Mouse (Mus musculus) C2C12 (cell line): Measurements from ENCODE around the gene Rd3. TPM values are rescaled to one million over a fixed set of nuclear protein-coding genes. Genes with fewer than 3 reads are reported as not detected.

Experiments
- H3K27me3 ChIP-seq: one replicate; pipeline ENCODE4 v1.6.1; 2011; ENCODE audit not compliant: control insufficient read depth, insufficient read depth, insufficient read length
- H3K36me3 ChIP-seq: one replicate; pipeline ENCODE4 v1.6.1; 2011; ENCODE audit not compliant: control insufficient read depth, insufficient read depth
- H3K4me3 ChIP-seq: one replicate; pipeline ENCODE4 v1.5.1; 2011; ENCODE audit warnings: mild to moderate bottlenecking, control low read depth; ENCODE audit not compliant: poor library complexity, insufficient read depth, severe bottlenecking
- H3K79me2 ChIP-seq: one replicate; pipeline ENCODE4 v1.6.1; 2011; ENCODE audit not compliant: control insufficient read depth, insufficient read depth
- H3K79me3 ChIP-seq: one replicate; pipeline ENCODE4 v1.6.1; 2011; ENCODE audit warnings: low read depth, control low read depth
- H3ac ChIP-seq: one replicate; pipeline ENCODE3; 2011; ENCODE audit warnings: low read depth; ENCODE audit not compliant: control insufficient read depth, insufficient read length
- CEBPB ChIP-seq: IDR thresholded peaks from one replicate; pipeline ENCODE4 v1.6.1; 2011; ENCODE audit warnings: low read depth, mild to moderate bottlenecking, control low read depth, moderate library complexity
- CTCF ChIP-seq: IDR thresholded peaks from one replicate; pipeline ENCODE4 v1.5.1; 2011; ENCODE audit not compliant: control insufficient read depth, insufficient read depth, insufficient read length
- FOSL1 ChIP-seq: IDR thresholded peaks from one replicate; pipeline ENCODE4 v1.8.0; 2011; ENCODE audit warnings: mild to moderate bottlenecking, low read length; ENCODE audit not compliant: poor library complexity, insufficient read depth, severe bottlenecking
- MAX ChIP-seq: IDR thresholded peaks from one replicate; pipeline ENCODE4 v1.6.1; 2011; ENCODE audit warnings: mild to moderate bottlenecking, control low read depth
- MYOD1 ChIP-seq: IDR thresholded peaks from one replicate; pipeline ENCODE4 v1.6.1; 2011; ENCODE audit warnings: low read depth; ENCODE audit not compliant: control insufficient read depth, insufficient read length
- MYOG ChIP-seq: IDR thresholded peaks from one replicate; pipeline ENCODE4 v1.6.1; 2011; ENCODE audit not compliant: control insufficient read depth, insufficient read length; ENCODE audit errors: extremely low read depth
- USF1 ChIP-seq: IDR thresholded peaks from one replicate; pipeline ENCODE4 v1.6.1; 2011; ENCODE audit warnings: low read depth, mild to moderate bottlenecking, control low read depth, moderate library complexity
- polyA plus RNA-seq: library from polyadenylated mRNA; unstranded; fragments of >200 nt; fragmentation: generic; extraction: Trizol; gene quantifications from one replicate; pipeline ENCODE4 v1.2.1, GENCODE M21; 2012; ENCODE audit warnings: missing spikeins

The Rd3 gene
- polyA plus RNA-seq, 1 experiment: not detected

GRCm38 (mm10) chr1:191948600-191948999 is 28.6 kb upstream of the Rd3 start:
- Histone ChIP-seq H3K4me3 (no peak overlapping the region), H3K36me3 (no peaks in the 10 kb centered on the region), H3K27me3 (peaks cover 43% of the 10 kb centered on the region), H3K79me3 (no peaks in the 10 kb centered on the region), H3ac (no peak overlapping the region), H3K79me2 (no peaks in the 10 kb centered on the region)
- TF ChIP-seq MYOG (no peak), CEBPB (no peak), CTCF (no peak), MYOD1 (no peak), FOSL1 (no peak), MAX (no peak), USF1 (no peak)

GRCm38 (mm10) chr1:191950611-191951010 is 26.6 kb upstream of the Rd3 start:
- Histone ChIP-seq H3K36me3 (no peaks in the 10 kb centered on the region), H3ac (no peak overlapping the region), H3K79me2 (no peaks in the 10 kb centered on the region), H3K4me3 (no peak overlapping the region), H3K27me3 (peaks cover 26% of the 10 kb centered on the region), H3K79me3 (no peaks in the 10 kb centered on the region)
- TF ChIP-seq MYOD1 (no peak), MYOG (no peak), MAX (no peak)

GRCm38 (mm10) chr1:191952733-191953335 is 24.3 kb upstream of the Rd3 start:
- Histone ChIP-seq H3K4me3 (no peak overlapping the region), H3K79me2 (no peaks in the 10 kb centered on the region), H3K79me3 (no peaks in the 10 kb centered on the region), H3ac (no peak overlapping the region), H3K27me3 (peaks cover 8% of the 10 kb centered on the region), H3K36me3 (no peaks in the 10 kb centered on the region)
- TF ChIP-seq CEBPB (no peak), FOSL1 (no peak), MYOG (no peak), MYOD1 (no peak), MAX (no peak), USF1 (no peak), CTCF (no peak)

- H3K79me2 ChIP-seq: no peaks in the 10 kb centered on the region
- H3K27me3 ChIP-seq: no peaks in the 10 kb centered on the region
- no peaks in the 10 kb centered on the region for H3K36me3 ChIP-seq
- no peak overlapping the region for H3ac ChIP-seq
- H3K79me3 ChIP-seq: no peaks in the 10 kb centered on the region
- no peak overlapping the region for H3K4me3 ChIP-seq
- TF ChIP-seq MAX (no peak), FOSL1 (no peak), CEBPB (no peak), CTCF (no peak), USF1 (no peak), MYOG (no peak), MYOD1 (no peak)
Observed at GRCm38 (mm10) chr1:191955101-191955500, 22.1 kb upstream of the Rd3 start.

GRCm38 (mm10) chr1:191956261-191956660 is 20.9 kb upstream of the Rd3 start:
- Histone ChIP-seq H3K79me3 (no peaks in the 10 kb centered on the region), H3K79me2 (no peaks in the 10 kb centered on the region), H3K36me3 (no peaks in the 10 kb centered on the region), H3K27me3 (no peaks in the 10 kb centered on the region), H3ac (no peak overlapping the region), H3K4me3 (no peak overlapping the region)
- no peak for TF ChIP-seq USF1
- TF ChIP-seq FOSL1: no peak
- TF ChIP-seq CTCF: no peak
- no peak for TF ChIP-seq MYOG
- TF ChIP-seq MAX: no peak

GRCm38 (mm10) chr1:191956871-191957270 is 20.3 kb upstream of the Rd3 start:
- TF ChIP-seq MAX (no peak), CEBPB (no peak), USF1 (no peak), MYOD1 (no peak), FOSL1 (no peak)
- no peaks in the 10 kb centered on the region for H3K79me2 ChIP-seq
- H3K27me3 ChIP-seq: no peaks in the 10 kb centered on the region
- H3K4me3 ChIP-seq: no peak overlapping the region
- H3K79me3 ChIP-seq: no peaks in the 10 kb centered on the region
- H3ac ChIP-seq: no peak overlapping the region
- no peaks in the 10 kb centered on the region for H3K36me3 ChIP-seq
